In genomic region chr14:47193506-47193905, GRCm38 (mm10) we compare ENCODE assay signal across 8 mouse cellular contexts.
"Had no signal": no experiment of that assay in that cellular context is flagged by ENCODE, and none has a peak within 500 bp of the region (broad histone marks: within the 10 kb centered on the region; RNA-seq: fewer than 3 reads in every experiment).

No protein-coding gene starts in this region.

- DNase-seq: right cerebral cortex, adult 18-20 months; right cerebral cortex, postnatal 14 days; right cerebral cortex, postnatal 25 days; right cerebral cortex, postnatal 4 days had no signal

- H3K27ac ChIP-seq: neural tube, embryonic 13.5 days; neural tube, embryonic 15.5 days; stomach, embryonic 15.5 days; stomach, postnatal 0 days had no signal

- H3K4me3 ChIP-seq: neural tube, embryonic 13.5 days; neural tube, embryonic 15.5 days; stomach, embryonic 15.5 days had no signal
